Mouse (Mus musculus): ENCODE measurements around the gene Map6. TPM values are rescaled to one million over a fixed set of nuclear protein-coding genes. Genes with fewer than 3 reads are reported as not detected.

Gene Map6
- polyA plus RNA-seq, 1 experiment = 35.1 TPM

- H3K27me3 ChIP-seq (ENCODE audit: control insufficient read depth, insufficient read depth, insufficient read length) = no peaks in the 10 kb centered on the region
- H3K36me3 ChIP-seq (ENCODE audit: control insufficient read depth, insufficient read depth) = no peaks in the 10 kb centered on the region
- H3K4me2 ChIP-seq (ENCODE audit: low read depth) = peak overlapping the region; percentile 81
- H3ac ChIP-seq (ENCODE audit: control insufficient read depth, insufficient read length) = no peak overlapping the region
- peaks cover 10% of the 10 kb centered on the region for H3K79me2 ChIP-seq (ENCODE audit: control insufficient read depth, insufficient read depth)
- H3K4me3 ChIP-seq = no peak overlapping the region
- TF ChIP-seq MYOG (IDR thresholded peaks at IDR 0.05; ENCODE audit: control insufficient read depth in 1 of 3, insufficient read depth in 1 of 3, insufficient read length in 2 of 3, low read depth in 2 of 3) = no peak
- TF ChIP-seq SRF (IDR thresholded peaks at IDR 0.05; ENCODE audit: control insufficient read depth, insufficient read length, low read depth) = no peak
- TF ChIP-seq TCF3 (IDR thresholded peaks at IDR 0.05; ENCODE audit: insufficient read length, low read depth) = no peak
- TF ChIP-seq MYOD1 (IDR thresholded peaks at IDR 0.05; ENCODE audit: control insufficient read depth in 1 of 3, insufficient read length in 2 of 3, low read depth in 2 of 3) = no peak
- TF ChIP-seq USF1 (IDR thresholded peaks at IDR 0.05; ENCODE audit: low read depth) = no peak
- TF ChIP-seq POLR2A (IDR thresholded peaks at IDR 0.05; ENCODE audit: insufficient read length, low read depth) = no peak
- TF ChIP-seq E2F4 (IDR thresholded peaks at IDR 0.05; ENCODE audit: insufficient read depth) = no peak
- TF ChIP-seq REST (IDR thresholded peaks at IDR 0.05; ENCODE audit: insufficient read depth, insufficient read length) = no peak
- no peak for TF ChIP-seq TCF12 (IDR thresholded peaks at IDR 0.05; ENCODE audit: insufficient read depth, poor library complexity, severe bottlenecking)
- TF ChIP-seq CEBPB (IDR thresholded peaks at IDR 0.05; ENCODE audit: insufficient read depth, poor library complexity, severe bottlenecking) = no peak
- no peak for TF ChIP-seq POLR2AphosphoS2 (IDR thresholded peaks at IDR 0.05; ENCODE audit: insufficient read length, low read depth)
- no peak for TF ChIP-seq MAX (IDR thresholded peaks at IDR 0.05; ENCODE audit: low read depth)
Observed at GRCm38 (mm10) chr7:99304029-99304428, 36.8 kb downstream of the Map6 start.

- Histone ChIP-seq H3K36me3 (ENCODE audit: control insufficient read depth, insufficient read depth) (no peaks in the 10 kb centered on the region), H3ac (ENCODE audit: control insufficient read depth, insufficient read length) (no peak overlapping the region), H3K79me2 (ENCODE audit: control insufficient read depth, insufficient read depth) (peaks cover 10% of the 10 kb centered on the region), H3K4me2 (ENCODE audit: low read depth) (peak overlapping the region; percentile 81), H3K27me3 (ENCODE audit: control insufficient read depth, insufficient read depth, insufficient read length) (no peaks in the 10 kb centered on the region), H3K4me3 (no peak overlapping the region)
- peak; percentile 45 for TF ChIP-seq USF1 (IDR thresholded peaks at IDR 0.05; ENCODE audit: low read depth)
- TF ChIP-seq POLR2A (IDR thresholded peaks at IDR 0.05; ENCODE audit: insufficient read length, low read depth) = peak; percentile 40
- no peak for TF ChIP-seq TCF3 (IDR thresholded peaks at IDR 0.05; ENCODE audit: insufficient read length, low read depth)
- TF ChIP-seq MYOD1 (IDR thresholded peaks at IDR 0.05; ENCODE audit: control insufficient read depth in 1 of 3, insufficient read length in 2 of 3, low read depth in 2 of 3) = peak in 2 of 3 experiments; percentile 66 to 79
Observed at GRCm38 (mm10) chr7:99304949-99305372, 37.7 kb downstream of the Map6 start.

GRCm38 (mm10) chr7:99305688-99306087, 38.4 kb downstream of the Map6 start:
- Histone ChIP-seq H3K79me2 (ENCODE audit: control insufficient read depth, insufficient read depth) (peaks cover 10% of the 10 kb centered on the region), H3ac (ENCODE audit: control insufficient read depth, insufficient read length) (no peak overlapping the region), H3K4me3 (no peak overlapping the region), H3K4me2 (ENCODE audit: low read depth) (peak overlapping the region; percentile 49), H3K36me3 (ENCODE audit: control insufficient read depth, insufficient read depth) (no peaks in the 10 kb centered on the region), H3K27me3 (ENCODE audit: control insufficient read depth, insufficient read depth, insufficient read length) (no peaks in the 10 kb centered on the region)
- TF ChIP-seq MYOD1 (IDR thresholded peaks at IDR 0.05; ENCODE audit: control insufficient read depth in 1 of 3, insufficient read length in 2 of 3, low read depth in 2 of 3) = no peak
- TF ChIP-seq CEBPB (IDR thresholded peaks at IDR 0.05; ENCODE audit: insufficient read depth, poor library complexity, severe bottlenecking) = no peak
- no peak for TF ChIP-seq REST (IDR thresholded peaks at IDR 0.05; ENCODE audit: insufficient read depth, insufficient read length)
- TF ChIP-seq SRF (IDR thresholded peaks at IDR 0.05; ENCODE audit: control insufficient read depth, insufficient read length, low read depth) = no peak
- TF ChIP-seq MYOG (IDR thresholded peaks at IDR 0.05; ENCODE audit: control insufficient read depth in 1 of 3, insufficient read depth in 1 of 3, insufficient read length in 2 of 3, low read depth in 2 of 3) = no peak
- no peak for TF ChIP-seq USF1 (IDR thresholded peaks at IDR 0.05; ENCODE audit: low read depth)
- TF ChIP-seq MAX (IDR thresholded peaks at IDR 0.05; ENCODE audit: low read depth) = no peak
- no peak for TF ChIP-seq E2F4 (IDR thresholded peaks at IDR 0.05; ENCODE audit: insufficient read depth)
- TF ChIP-seq TCF12 (IDR thresholded peaks at IDR 0.05; ENCODE audit: insufficient read depth, poor library complexity, severe bottlenecking) = no peak
- TF ChIP-seq POLR2A (IDR thresholded peaks at IDR 0.05; ENCODE audit: insufficient read length, low read depth) = no peak
- no peak for TF ChIP-seq POLR2AphosphoS2 (IDR thresholded peaks at IDR 0.05; ENCODE audit: insufficient read length, low read depth)
- no peak for TF ChIP-seq TCF3 (IDR thresholded peaks at IDR 0.05; ENCODE audit: insufficient read length, low read depth)

- no peaks in the 10 kb centered on the region for H3K27me3 ChIP-seq (ENCODE audit: control insufficient read depth, insufficient read depth, insufficient read length)
- peak overlapping the region; percentile 16 for H3K4me2 ChIP-seq (ENCODE audit: low read depth)
- no peak for TF ChIP-seq TCF3 (IDR thresholded peaks at IDR 0.05; ENCODE audit: insufficient read length, low read depth)
- TF ChIP-seq POLR2AphosphoS2 (IDR thresholded peaks at IDR 0.05; ENCODE audit: insufficient read length, low read depth) = no peak
- no peak for TF ChIP-seq MAX (IDR thresholded peaks at IDR 0.05; ENCODE audit: low read depth)
- peak in 2 of 3 experiments; percentile 73 to 77 for TF ChIP-seq MYOD1 (IDR thresholded peaks at IDR 0.05; ENCODE audit: control insufficient read depth in 1 of 3, insufficient read length in 2 of 3, low read depth in 2 of 3)
- peak in 2 of 3 experiments; percentile 55 to 79 for TF ChIP-seq MYOG (IDR thresholded peaks at IDR 0.05; ENCODE audit: control insufficient read depth in 1 of 3, insufficient read depth in 1 of 3, insufficient read length in 2 of 3, low read depth in 2 of 3)
- no peak for TF ChIP-seq E2F4 (IDR thresholded peaks at IDR 0.05; ENCODE audit: insufficient read depth)
- TF ChIP-seq TCF12 (IDR thresholded peaks at IDR 0.05; ENCODE audit: insufficient read depth, poor library complexity, severe bottlenecking) = no peak
- no peak for TF ChIP-seq REST (IDR thresholded peaks at IDR 0.05; ENCODE audit: insufficient read depth, insufficient read length)
- no peak for TF ChIP-seq SRF (IDR thresholded peaks at IDR 0.05; ENCODE audit: control insufficient read depth, insufficient read length, low read depth)
- TF ChIP-seq POLR2A (IDR thresholded peaks at IDR 0.05; ENCODE audit: insufficient read length, low read depth) = no peak
- TF ChIP-seq CEBPB (IDR thresholded peaks at IDR 0.05; ENCODE audit: insufficient read depth, poor library complexity, severe bottlenecking) = no peak
- TF ChIP-seq USF1 (IDR thresholded peaks at IDR 0.05; ENCODE audit: low read depth) = no peak
- peaks cover 10% of the 10 kb centered on the region for H3K79me2 ChIP-seq (ENCODE audit: control insufficient read depth, insufficient read depth)
- no peaks in the 10 kb centered on the region for H3K36me3 ChIP-seq (ENCODE audit: control insufficient read depth, insufficient read depth)
- no peak overlapping the region for H3ac ChIP-seq (ENCODE audit: control insufficient read depth, insufficient read length)
- no peak overlapping the region for H3K4me3 ChIP-seq
Observed at GRCm38 (mm10) chr7:99306640-99307039, 39.4 kb downstream of the Map6 start.

Data from myocyte (in vitro differentiated cells).